Mouse (Mus musculus) forebrain, postnatal 0 days (tissue): ENCODE data around the gene Ptprt. TPM values are rescaled to one million over a fixed set of nuclear protein-coding genes. Genes with fewer than 3 reads are reported as not detected.

Source experiments
- ATAC-seq: fragments of 200-750 bp; cut with Nextera tagmentation; 2 replicates; pipeline ENCODE4 v1.8.0; 2017; ENCODE audit warnings: mild to moderate bottlenecking, moderate library complexity
- DNase-seq: peaks from one replicate; pipeline ENCODE4 v3.0.0-alpha.2; 2015
- H3K27ac ChIP-seq: fragments of 300-500 bp; sonication (generic); 2 replicates; pipeline ENCODE4 v1.5.1; 2014; ENCODE audit warnings: low read depth, mild to moderate bottlenecking, antibody characterized with exemption, low read length, moderate library complexity, mixed read lengths
- H3K27me3 ChIP-seq: fragments of 300-500 bp; sonication (generic); 2 replicates; pipeline ENCODE4 v1.6.1; 2014; ENCODE audit warnings: mild to moderate bottlenecking, low read length, mixed read lengths; ENCODE audit not compliant: insufficient read depth
- H3K36me3 ChIP-seq: fragments of 300-500 bp; sonication (generic); 2 replicates; pipeline ENCODE4 v1.6.1; 2014; ENCODE audit warnings: mild to moderate bottlenecking, moderate library complexity; ENCODE audit not compliant: insufficient read depth
- H3K4me1 ChIP-seq: fragments of 300-500 bp; sonication (generic); 2 replicates; pipeline ENCODE4 v1.6.1; 2014; ENCODE audit warnings: antibody characterized with exemption; ENCODE audit not compliant: insufficient read depth
- H3K4me2 ChIP-seq: fragments of 300-500 bp; sonication (generic); 2 replicates; pipeline ENCODE4 v1.6.1; 2014; ENCODE audit warnings: low read depth, mild to moderate bottlenecking, moderate library complexity
- H3K4me3 ChIP-seq: fragments of 300-500 bp; sonication (generic); 2 replicates; pipeline ENCODE4 v1.5.1; 2014; ENCODE audit warnings: low read depth, low read length, mixed read lengths
- H3K9ac ChIP-seq: fragments of 300-500 bp; sonication (generic); 2 replicates; pipeline ENCODE4 v1.6.1; 2014; ENCODE audit warnings: mild to moderate bottlenecking
- H3K9me3 ChIP-seq: fragments of 300-500 bp; sonication (generic); 2 replicates; pipeline ENCODE4 v1.6.1; 2016; ENCODE audit warnings: low read length
- CTCF ChIP-seq: sonication (generic); IDR thresholded peaks from 2 replicates; pipeline ENCODE4 v1.5.1; 2016; ENCODE audit warnings: antibody characterized with exemption, control low read depth, low read depth
- WGBS: fragments of 180-500 bp; shearing (Covaris S2); extraction: QIAGEN DNeasy Blood & Tissue Kit; methylation state at CpG from one replicate; pipeline ENCODE4 v1.1.7; 2014; 5-methylcytosine and 5-hydroxymethylcytosine counted together
- polyA plus RNA-seq: library from polyadenylated mRNA; unstranded; fragments of >200 nt; fragmentation: Nextera tagmentation; extraction: Ambion mirVana; gene quantifications from 2 replicates; pipeline ENCODE4 v1.2.1, GENCODE M21; 2015
- total RNA-seq: library from RNA; depleted of rRNA; stranded (reverse); fragments of >200 nt; gene quantifications from 2 replicates; pipeline ENCODE4 v1.2.3, GENCODE M21; 2014

Ptprt gene
- total and polyA plus RNA-seq, 2 experiments from 2014 or later: 12.0 to 58.4 TPM

DNA sequence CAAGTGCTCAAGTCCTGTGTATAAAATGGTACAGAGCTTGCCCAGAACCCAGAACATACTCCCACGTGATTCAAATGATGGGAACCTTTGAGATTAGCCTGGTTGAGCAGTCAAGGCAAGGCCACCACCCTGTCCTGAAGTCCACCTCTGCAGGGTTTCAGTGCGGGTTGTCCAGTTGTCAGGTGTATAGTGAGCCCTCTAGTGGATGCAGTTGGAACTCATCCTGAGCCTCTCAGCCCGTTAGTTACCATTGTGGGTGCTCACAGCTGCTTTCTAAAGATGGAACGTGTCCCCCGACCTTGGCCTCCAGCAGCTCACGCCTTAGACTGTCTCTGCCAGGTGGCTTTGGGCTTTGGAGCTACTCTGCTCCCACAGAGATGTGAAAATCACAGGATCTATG lies 21.7 kb upstream of the Ptprt start:
- no peak for ATAC-seq
- no peaks in the 10 kb centered on the region for H3K4me1 ChIP-seq
- DNase-seq: peak; percentile 66
- H3K4me2 ChIP-seq: no peak overlapping the region
- no peak overlapping the region for H3K9ac ChIP-seq
- TF ChIP-seq CTCF: peak; percentile 74
- no peaks in the 10 kb centered on the region for H3K27me3 ChIP-seq
- WGBS: 11% methylated on average over 6 of the region's 6 CpGs
- H3K9me3 ChIP-seq: no peaks in the 10 kb centered on the region
- no peak overlapping the region for H3K4me3 ChIP-seq
- no peaks in the 10 kb centered on the region for H3K36me3 ChIP-seq
- H3K27ac ChIP-seq: no peak overlapping the region

GRCm38 (mm10) chr2:162662431-162662970 lies 1.6 kb upstream of the Ptprt start:
- Histone ChIP-seq H3K36me3 (no peaks in the 10 kb centered on the region), H3K9ac (no peak overlapping the region; the same call in 1 of the 2 replicates), H3K4me1 (peaks cover 5% of the 10 kb centered on the region; the same call in 1 of the 2 replicates), H3K4me2 (peak overlapping the region; percentile 93), H3K4me3 (no peak overlapping the region), H3K9me3 (no peaks in the 10 kb centered on the region), H3K27me3 (0 out of 2 replicates have a peak, but pooled peaks cover 9% of the 10 kb centered on the region), H3K27ac (no peak overlapping the region)
- no peak for TF ChIP-seq CTCF
- 45% methylated on average over 1 of the region's 1 CpGs for WGBS
- DNase-seq: no peak
- no peak for ATAC-seq

DNA sequence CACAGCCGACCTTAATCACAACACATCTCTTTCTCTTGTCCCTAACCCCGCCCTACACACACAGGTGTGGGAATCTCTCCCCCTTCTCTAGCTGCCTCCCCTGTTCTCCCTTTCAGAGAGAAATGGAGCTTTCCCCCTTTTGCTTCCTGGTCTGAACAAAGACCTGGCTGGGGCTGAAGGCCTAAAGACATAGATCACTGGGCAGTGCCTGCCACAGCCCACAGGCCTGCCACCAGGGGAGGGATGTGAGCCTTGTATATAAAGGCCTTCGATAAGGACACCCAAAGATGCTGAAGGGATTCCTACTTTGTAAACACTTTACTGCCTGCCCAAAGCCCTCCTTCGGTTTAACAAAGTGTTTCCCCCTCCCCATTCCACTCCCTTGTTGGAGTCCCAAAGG lies 786 bp upstream of the Ptprt start:
- 0 out of 2 replicates have a peak overlapping the region, but pooled peaks have one; percentile 10 for H3K27ac ChIP-seq
- peak overlapping the region; percentile 62 for H3K4me3 ChIP-seq
- no peaks in the 10 kb centered on the region for H3K36me3 ChIP-seq
- DNase-seq (no peak), ATAC-seq (no peak)
- TF ChIP-seq CTCF: peak; percentile 41
- peaks cover 8% of the 10 kb centered on the region; the same call in 1 of the 2 replicates for H3K4me1 ChIP-seq
- 0 out of 2 replicates have a peak, but pooled peaks cover 9% of the 10 kb centered on the region for H3K27me3 ChIP-seq
- H3K9ac ChIP-seq: peak overlapping the region; percentile 64
- WGBS: 10% methylated on average over 4 of the region's 4 CpGs
- no peaks in the 10 kb centered on the region for H3K9me3 ChIP-seq
- H3K4me2 ChIP-seq: peak overlapping the region; percentile 93

GRCm38 (mm10) chr2:162660231-162660940 lies 561 bp downstream of the Ptprt start:
- Histone ChIP-seq H3K9ac (peak overlapping the region; percentile 64), H3K36me3 (no peaks in the 10 kb centered on the region), H3K4me3 (peak overlapping the region; percentile 62), H3K9me3 (no peaks in the 10 kb centered on the region), H3K27me3 (0 out of 2 replicates have a peak, but pooled peaks cover 9% of the 10 kb centered on the region), H3K4me1 (peaks cover 8% of the 10 kb centered on the region; the same call in 1 of the 2 replicates), H3K4me2 (peak overlapping the region; percentile 93), H3K27ac (peak overlapping the region; percentile 40; the same call in 1 of the 2 replicates)
- DNase-seq (peak; percentile 36), ATAC-seq (peak; percentile 11)
- under 1% methylated on average over 53 of the region's 57 CpGs for WGBS
- TF ChIP-seq CTCF: no peak

DNA sequence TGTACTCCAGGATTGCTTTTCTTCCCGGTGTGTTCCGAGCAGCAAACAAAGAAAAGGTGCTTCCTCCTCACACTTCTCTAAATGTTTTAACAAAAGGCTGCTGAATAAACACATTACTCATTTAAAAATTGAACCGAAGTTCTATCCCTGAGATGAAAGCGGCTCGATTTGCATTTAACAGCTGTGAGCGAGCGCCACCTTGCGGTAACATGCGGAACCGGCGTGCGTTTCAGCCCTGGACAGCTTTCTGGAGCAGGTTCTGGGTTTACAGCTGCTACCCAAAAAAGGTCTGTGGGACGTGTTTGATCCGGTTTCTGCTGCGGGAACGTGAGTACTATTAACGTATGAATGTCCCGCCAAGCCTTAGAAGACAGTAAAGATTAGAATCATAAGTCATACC lies 1.9 kb downstream of the Ptprt start:
- no peak overlapping the region; the same call in 1 of the 2 replicates for H3K27ac ChIP-seq
- peaks cover 5% of the 10 kb centered on the region; the same call in 1 of the 2 replicates for H3K4me1 ChIP-seq
- no peaks in the 10 kb centered on the region for H3K9me3 ChIP-seq
- peak overlapping the region; percentile 64 for H3K9ac ChIP-seq
- under 1% methylated on average over 18 of the region's 18 CpGs for WGBS
- TF ChIP-seq CTCF: peak; percentile 98
- no peaks in the 10 kb centered on the region for H3K36me3 ChIP-seq
- H3K4me2 ChIP-seq: peak overlapping the region; percentile 93
- H3K4me3 ChIP-seq: peak overlapping the region; percentile 62
- 0 out of 2 replicates have a peak, but pooled peaks cover 9% of the 10 kb centered on the region for H3K27me3 ChIP-seq
- DNase-seq (peak; percentile 95), ATAC-seq (peak; percentile 30; the same call in 1 of the 2 replicates)

DNA sequence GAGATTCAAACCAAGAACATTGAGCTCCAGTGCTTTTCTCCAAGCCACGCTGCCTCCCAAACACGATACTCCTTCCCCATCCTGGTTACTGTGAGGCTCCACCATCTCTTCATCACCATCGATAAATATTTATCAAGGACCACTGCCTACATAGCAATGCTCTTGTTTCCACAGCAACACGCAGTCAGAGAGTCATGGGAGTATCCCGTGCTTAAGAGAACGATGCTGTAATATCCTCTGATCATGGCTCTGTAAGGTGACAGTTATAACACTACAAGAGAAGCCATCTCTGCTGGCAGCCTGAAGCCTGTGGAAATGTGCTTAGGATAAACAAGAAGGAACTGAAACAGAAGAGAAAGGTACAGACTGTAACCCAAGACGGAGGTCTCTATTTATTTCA lies 3.4 kb downstream of the Ptprt start:
- H3K27ac ChIP-seq: no peak overlapping the region
- DNase-seq (peak; percentile 41), ATAC-seq (no peak)
- H3K4me2 ChIP-seq: peak overlapping the region; percentile 93
- no peak for TF ChIP-seq CTCF
- H3K27me3 ChIP-seq: 0 out of 2 replicates have a peak, but pooled peaks cover 9% of the 10 kb centered on the region
- WGBS: 24% methylated on average over 7 of the region's 7 CpGs
- no peaks in the 10 kb centered on the region for H3K36me3 ChIP-seq
- peaks cover 5% of the 10 kb centered on the region; the same call in 1 of the 2 replicates for H3K4me1 ChIP-seq
- no peak overlapping the region for H3K4me3 ChIP-seq
- no peaks in the 10 kb centered on the region for H3K9me3 ChIP-seq
- H3K9ac ChIP-seq: peak overlapping the region; percentile 25; the same call in 1 of the 2 replicates

DNA sequence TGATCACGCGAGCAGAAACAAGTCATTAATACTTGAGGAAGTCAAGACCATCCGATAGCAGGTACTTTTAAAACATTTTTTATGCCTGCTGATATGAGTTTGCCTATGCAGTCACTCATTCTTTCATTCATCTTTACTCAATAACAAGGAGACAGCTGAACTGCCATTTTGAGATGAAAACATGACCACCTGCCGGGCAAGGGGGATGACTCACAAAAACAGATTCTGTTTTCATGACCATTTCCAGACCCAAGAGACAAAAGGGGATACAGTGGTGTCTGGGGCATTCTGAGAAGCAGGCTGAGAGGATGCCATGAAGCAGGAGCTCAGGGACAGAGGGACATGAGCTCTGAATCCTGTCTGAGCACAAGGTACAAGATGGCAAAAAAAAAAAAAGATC lies 6.5 kb downstream of the Ptprt start:
- H3K9me3 ChIP-seq: no peaks in the 10 kb centered on the region
- no peak overlapping the region for H3K27ac ChIP-seq
- no peak overlapping the region for H3K4me3 ChIP-seq
- no peak overlapping the region for H3K9ac ChIP-seq
- no peak overlapping the region for H3K4me2 ChIP-seq
- WGBS: 87% methylated on average over 4 of the region's 4 CpGs
- 0 out of 2 replicates have a peak, but pooled peaks cover under 1% of the 10 kb centered on the region for H3K27me3 ChIP-seq
- H3K36me3 ChIP-seq: no peaks in the 10 kb centered on the region
- no peak for ATAC-seq
- peaks cover 5% of the 10 kb centered on the region; the same call in 1 of the 2 replicates for H3K4me1 ChIP-seq
- no peak for TF ChIP-seq CTCF
- DNase-seq: no peak
